Mouse (Mus musculus): ENCODE measurements around the gene Hoxb3. TPM values are rescaled to one million over a fixed set of nuclear protein-coding genes. Genes with fewer than 3 reads are reported as not detected.

Hoxb3 gene
- polyA plus RNA-seq, 1 experiment from 2014 or later: 9.6 TPM

GRCm38 (mm10) chr11:96334002-96334364 is 10.9 kb downstream of the Hoxb3 start:
- peak overlapping the region; percentile 82; the same call in 1 of the 2 replicates for H3K27ac ChIP-seq
- no peaks in the 10 kb centered on the region for H3K36me3 ChIP-seq
- no peak for DNase-seq (ENCODE audit: low spot score)
- WGBS: 0% methylated on average over 2 of the region's 2 CpGs
- peaks cover 8% of the 10 kb centered on the region for H3K4me1 ChIP-seq (replicated peaks)
- peaks cover 100% of the 10 kb centered on the region for H3K27me3 ChIP-seq (ENCODE audit: insufficient read depth, poor library complexity, severe bottlenecking)
- H3K4me3 ChIP-seq: peak overlapping the region; percentile 48
- H3K9me3 ChIP-seq: no peaks in the 10 kb centered on the region

DNA sequence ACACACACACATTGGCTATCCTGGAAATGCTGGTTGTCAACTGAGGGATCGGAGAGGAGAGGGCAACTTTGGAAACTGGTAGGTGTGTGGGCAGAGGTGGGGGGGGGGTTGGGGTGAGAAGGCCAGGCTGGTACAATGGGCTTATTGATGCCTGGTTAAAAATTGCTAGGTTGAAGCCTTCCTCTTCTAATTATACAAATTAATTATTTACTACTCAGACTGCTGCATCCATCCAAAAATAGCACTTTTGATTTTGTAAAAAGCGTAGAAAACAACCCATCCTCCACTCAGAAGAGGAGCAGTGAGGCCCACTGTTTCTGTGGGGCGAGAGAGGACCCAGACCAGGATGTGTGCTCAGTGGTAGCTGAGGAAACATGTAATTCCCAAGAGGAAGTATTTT is 11.9 kb downstream of the Hoxb3 start:
- 23% methylated on average over 3 of the region's 3 CpGs for WGBS
- no peak for DNase-seq (ENCODE audit: low spot score)
- Histone ChIP-seq H3K4me3 (peak overlapping the region; percentile 48; the same call in 1 of the 2 replicates), H3K36me3 (no peaks in the 10 kb centered on the region), H3K27me3 (ENCODE audit: insufficient read depth, poor library complexity, severe bottlenecking) (peaks cover 100% of the 10 kb centered on the region), H3K9me3 (no peaks in the 10 kb centered on the region), H3K27ac (no peak overlapping the region), H3K4me1 (replicated peaks) (peaks cover 10% of the 10 kb centered on the region)

DNA sequence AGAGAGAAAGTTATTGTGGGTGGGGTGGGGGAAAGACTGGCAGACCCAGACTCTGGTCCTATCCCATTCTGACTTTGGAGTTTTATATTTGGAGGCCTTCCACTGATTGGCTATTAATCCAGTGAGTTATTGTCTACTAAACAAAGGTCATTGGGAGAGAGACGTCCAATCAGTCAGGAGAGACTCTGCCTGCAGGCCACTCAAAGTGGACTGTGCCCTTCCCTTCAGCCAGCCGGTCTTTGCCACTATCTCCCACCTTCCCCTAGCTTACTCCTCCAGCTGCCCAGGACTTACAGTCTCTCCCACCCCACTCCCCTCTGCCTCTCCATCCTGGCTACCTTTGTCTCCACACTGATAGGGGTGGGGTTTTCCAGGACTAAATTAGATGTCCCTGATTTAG is 13.5 kb downstream of the Hoxb3 start:
- peaks cover 18% of the 10 kb centered on the region for H3K4me1 ChIP-seq (replicated peaks)
- peaks cover 100% of the 10 kb centered on the region for H3K27me3 ChIP-seq (ENCODE audit: insufficient read depth, poor library complexity, severe bottlenecking)
- DNase-seq (ENCODE audit: low spot score): no peak
- no peaks in the 10 kb centered on the region for H3K9me3 ChIP-seq
- no peaks in the 10 kb centered on the region for H3K36me3 ChIP-seq
- H3K4me3 ChIP-seq: peak overlapping the region; percentile 50
- WGBS: 5% methylated on average over 2 of the region's 2 CpGs
- H3K27ac ChIP-seq: peak overlapping the region; percentile 86; the same call in 1 of the 2 replicates

DNA sequence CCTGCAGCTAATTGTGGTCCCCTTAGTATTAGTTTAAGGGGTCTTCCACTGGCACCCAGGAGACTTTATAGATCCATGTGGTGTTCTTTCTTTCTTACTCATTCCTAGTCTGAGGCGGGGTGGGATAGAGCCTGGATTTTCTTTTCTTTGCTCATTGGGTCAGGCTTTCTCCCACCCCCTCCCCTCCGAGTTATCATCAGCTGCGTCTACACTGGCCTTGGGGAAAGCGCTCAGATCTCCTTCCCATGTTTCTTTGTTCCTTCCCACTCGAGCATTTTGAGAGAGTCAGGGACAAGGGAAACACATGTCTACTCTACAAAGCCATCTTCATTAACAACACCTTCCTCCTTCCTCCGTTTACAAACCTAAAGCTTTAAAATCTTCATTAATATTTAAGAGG is 13.9 kb downstream of the Hoxb3 start:
- DNase-seq (ENCODE audit: low spot score): peak; percentile 29
- Histone ChIP-seq H3K36me3 (no peaks in the 10 kb centered on the region), H3K4me3 (peak overlapping the region; percentile 50), H3K4me1 (replicated peaks) (peaks cover 18% of the 10 kb centered on the region), H3K9me3 (no peaks in the 10 kb centered on the region), H3K27me3 (ENCODE audit: insufficient read depth, poor library complexity, severe bottlenecking) (peaks cover 100% of the 10 kb centered on the region), H3K27ac (peak overlapping the region; percentile 86)
- WGBS: 2% methylated on average over 6 of the region's 6 CpGs

DNA sequence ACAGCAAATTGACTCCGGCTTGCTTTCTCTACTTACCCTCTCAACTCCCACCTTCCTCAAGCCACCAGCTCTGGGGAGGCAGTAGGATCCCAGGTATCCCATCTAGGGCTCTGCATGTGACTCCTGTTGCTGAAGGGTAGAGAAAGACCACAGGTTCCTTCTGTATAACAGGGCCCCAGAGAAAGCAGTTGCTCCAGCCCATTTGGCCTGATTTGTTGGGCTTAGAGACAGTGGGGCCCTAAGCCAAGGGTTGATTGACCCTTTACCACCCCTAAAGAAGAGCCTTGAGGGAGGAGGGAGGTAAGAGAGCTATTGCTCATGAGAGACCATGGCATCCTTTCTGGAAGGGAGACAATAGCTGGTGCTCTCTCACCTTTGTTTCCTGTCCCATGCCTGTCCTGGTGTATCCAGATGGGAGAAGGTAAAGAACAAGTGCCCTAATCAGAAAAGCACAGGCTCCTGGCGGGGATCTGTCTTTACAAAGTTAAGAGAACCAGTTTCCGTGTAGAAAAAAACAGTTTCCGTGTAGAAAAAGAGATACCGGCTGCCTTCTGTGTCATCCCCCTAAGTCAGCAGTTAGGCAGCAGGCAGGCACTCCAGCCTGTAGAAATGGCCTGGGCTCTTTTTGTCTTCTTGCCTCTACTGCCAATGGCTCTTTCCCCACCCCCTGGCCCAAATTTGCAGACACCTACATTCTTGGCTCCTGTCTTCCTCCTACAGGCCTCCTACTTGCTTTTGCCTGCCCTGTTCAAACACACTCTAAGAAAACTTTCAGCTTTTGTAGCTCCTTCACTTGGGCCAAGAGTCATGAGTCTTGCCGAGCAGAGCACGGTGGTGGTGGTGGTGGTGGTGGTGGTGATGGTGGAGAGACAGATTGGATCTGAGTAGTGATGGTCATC is 16.1 kb downstream of the Hoxb3 start:
- no peaks in the 10 kb centered on the region for H3K36me3 ChIP-seq
- 15% methylated on average over 7 of the region's 7 CpGs for WGBS
- H3K4me1 ChIP-seq (replicated peaks): peaks cover 14% of the 10 kb centered on the region
- peaks cover 100% of the 10 kb centered on the region for H3K27me3 ChIP-seq (ENCODE audit: insufficient read depth, poor library complexity, severe bottlenecking)
- peak; percentile 27 for DNase-seq (ENCODE audit: low spot score)
- peak overlapping the region; percentile 50 for H3K4me3 ChIP-seq
- peak overlapping the region; percentile 86 for H3K27ac ChIP-seq
- no peaks in the 10 kb centered on the region for H3K9me3 ChIP-seq

- Histone ChIP-seq H3K27me3 (ENCODE audit: insufficient read depth, poor library complexity, severe bottlenecking) (peaks cover 100% of the 10 kb centered on the region), H3K9me3 (no peaks in the 10 kb centered on the region), H3K27ac (peak overlapping the region; percentile 86), H3K4me3 (peak overlapping the region; percentile 50), H3K36me3 (peaks cover 1% of the 10 kb centered on the region; the same call in 1 of the 2 replicates), H3K4me1 (replicated peaks) (peaks cover 26% of the 10 kb centered on the region)
- DNase-seq (ENCODE audit: low spot score): peak; percentile 69
- WGBS: under 1% methylated on average over 36 of the region's 36 CpGs
Measured at GRCm38 (mm10) chr11:96340698-96341365, 17.7 kb downstream of the Hoxb3 start.

GRCm38 (mm10) chr11:96341701-96342575 is 18.8 kb downstream of the Hoxb3 start:
- Histone ChIP-seq H3K27me3 (ENCODE audit: insufficient read depth, poor library complexity, severe bottlenecking) (peaks cover 100% of the 10 kb centered on the region), H3K9me3 (no peaks in the 10 kb centered on the region), H3K4me3 (peak overlapping the region; percentile 50), H3K36me3 (peaks cover 5% of the 10 kb centered on the region; the same call in 1 of the 2 replicates), H3K27ac (peak overlapping the region; percentile 86), H3K4me1 (replicated peaks) (peaks cover 34% of the 10 kb centered on the region)
- DNase-seq (ENCODE audit: low spot score): peak; percentile 71
- under 1% methylated on average over 40 of the region's 40 CpGs for WGBS

DNA sequence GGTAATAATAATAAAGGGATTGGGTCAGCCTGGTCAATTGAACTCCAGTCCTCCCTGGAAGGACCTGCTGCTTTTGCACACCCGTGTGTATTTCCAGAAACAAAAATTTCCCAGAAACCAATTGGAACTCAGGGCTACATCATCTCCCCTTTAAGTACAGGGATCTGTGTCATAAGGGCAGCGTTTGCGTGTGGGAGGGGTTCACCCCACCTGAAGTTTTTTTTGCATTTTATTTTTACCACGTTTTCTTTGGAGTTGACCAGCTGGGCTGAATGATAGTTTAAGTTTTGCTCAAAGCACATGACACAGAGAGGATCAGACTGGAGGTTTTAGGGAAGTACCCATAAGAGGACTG is 19.4 kb downstream of the Hoxb3 start:
- DNase-seq (ENCODE audit: low spot score): peak; percentile 35
- WGBS: 3% methylated on average over 4 of the region's 4 CpGs
- peak overlapping the region; percentile 86 for H3K27ac ChIP-seq

GRCm38 (mm10) chr11:96343206-96343745 is 20.1 kb downstream of the Hoxb3 start:
- Histone ChIP-seq H3K4me1 (replicated peaks) (peaks cover 34% of the 10 kb centered on the region), H3K4me3 (peak overlapping the region; percentile 50), H3K27me3 (ENCODE audit: insufficient read depth, poor library complexity, severe bottlenecking) (peaks cover 100% of the 10 kb centered on the region), H3K27ac (peak overlapping the region; percentile 86), H3K36me3 (peaks cover 5% of the 10 kb centered on the region; the same call in 1 of the 2 replicates), H3K9me3 (no peaks in the 10 kb centered on the region)
- peak; percentile 25 for DNase-seq (ENCODE audit: low spot score)
- 7% methylated on average over 2 of the region's 2 CpGs for WGBS

More for the DNA sequence above, 19.4 kb downstream of the Hoxb3 start:
- H3K4me3 ChIP-seq: peak overlapping the region; percentile 50
- H3K27me3 ChIP-seq (ENCODE audit: insufficient read depth, poor library complexity, severe bottlenecking): peaks cover 100% of the 10 kb centered on the region
- no peaks in the 10 kb centered on the region for H3K9me3 ChIP-seq
- H3K4me1 ChIP-seq (replicated peaks): peaks cover 34% of the 10 kb centered on the region
- peaks cover 5% of the 10 kb centered on the region; the same call in 1 of the 2 replicates for H3K36me3 ChIP-seq

- peak overlapping the region; percentile 50 for H3K4me3 ChIP-seq
- peak; percentile 76 for DNase-seq (ENCODE audit: low spot score)
Measured at GRCm38 (mm10) chr11:96344061-96344877, 21.1 kb downstream of the Hoxb3 start.

DNA sequence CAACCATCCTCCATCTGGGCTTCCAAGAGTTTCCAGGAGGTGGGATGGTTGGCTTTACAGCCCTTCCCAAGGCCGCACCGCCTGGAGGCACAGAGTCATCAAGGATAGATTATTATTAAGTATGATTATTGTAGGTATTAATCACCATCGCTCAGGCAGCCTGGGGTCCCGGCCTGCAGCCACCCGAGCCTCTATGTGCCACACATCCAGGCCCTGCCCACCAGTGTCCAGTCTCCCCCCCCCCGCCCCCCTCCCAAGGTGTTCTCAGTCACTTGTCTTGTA is 21.7 kb downstream of the Hoxb3 start:
- peak; percentile 51 for DNase-seq (ENCODE audit: low spot score)
- Histone ChIP-seq H3K4me3 (peak overlapping the region; percentile 50), H3K27ac (peak overlapping the region; percentile 86), H3K4me1 (replicated peaks) (peaks cover 33% of the 10 kb centered on the region), H3K27me3 (ENCODE audit: insufficient read depth, poor library complexity, severe bottlenecking) (peaks cover 100% of the 10 kb centered on the region), H3K36me3 (peaks cover 5% of the 10 kb centered on the region; the same call in 1 of the 2 replicates), H3K9me3 (no peaks in the 10 kb centered on the region)
- WGBS: 9% methylated on average over 6 of the region's 6 CpGs

More at GRCm38 (mm10) chr11:96344061-96344877, 21.1 kb downstream of the Hoxb3 start:
- H3K27me3 ChIP-seq (ENCODE audit: insufficient read depth, poor library complexity, severe bottlenecking): peaks cover 100% of the 10 kb centered on the region
- H3K36me3 ChIP-seq: peaks cover 5% of the 10 kb centered on the region; the same call in 1 of the 2 replicates
- peaks cover 32% of the 10 kb centered on the region for H3K4me1 ChIP-seq (replicated peaks)
- peak overlapping the region; percentile 86 for H3K27ac ChIP-seq
- H3K9me3 ChIP-seq: no peaks in the 10 kb centered on the region
- WGBS: under 1% methylated on average over 40 of the region's 40 CpGs
